Comparison of ENCODE assay signal across 35 mouse cellular contexts in the genomic region with DNA sequence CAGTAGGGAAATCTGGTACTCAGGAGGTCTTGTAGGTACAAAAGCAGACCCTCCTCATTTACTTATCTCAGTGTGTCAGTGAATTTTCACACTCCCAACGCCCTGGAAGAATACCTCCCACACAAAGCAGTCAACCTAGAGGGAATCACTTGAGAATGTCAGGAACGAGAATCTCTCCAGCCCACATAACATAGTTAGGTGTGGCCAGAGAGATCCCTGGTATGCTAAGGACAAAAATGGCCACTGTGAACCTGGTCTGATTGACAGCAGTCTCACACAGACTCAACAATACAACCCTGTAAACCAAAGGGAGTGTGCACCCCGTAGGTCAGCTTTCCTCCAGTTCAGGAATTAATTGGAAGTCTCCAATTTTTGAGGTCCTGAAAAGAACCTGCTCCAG. TPM values are rescaled to one million over a fixed set of nuclear protein-coding genes. Genes with fewer than 3 reads are reported as not detected.
"Had no signal": no experiment of that assay in that cellular context is flagged by ENCODE, and none has a peak within 500 bp of the region (broad histone marks: within the 10 kb centered on the region; RNA-seq: fewer than 3 reads in every experiment).

No protein-coding gene starts in this region.

- H3K36me3 ChIP-seq: heart, embryonic 10.5 days; heart, embryonic 13.5 days; heart, embryonic 15.5 days; hindbrain, embryonic 10.5 days; hindbrain, embryonic 12.5 days; hindbrain, embryonic 13.5 days; hindbrain, embryonic 15.5 days; intestine, embryonic 15.5 days; kidney, embryonic 15.5 days had no signal

- ATAC-seq: hindbrain, embryonic 16.5 days; hindbrain, postnatal 0 days; inflammation-experienced regulatory T-cells, adult 6 months; intestine, embryonic 15.5 days; intestine, embryonic 16.5 days; intestine, postnatal 0 days had no signal

- H3K27me3 ChIP-seq: heart, embryonic 13.5 days; heart, embryonic 15.5 days; hindbrain, embryonic 12.5 days; hindbrain, embryonic 13.5 days; hindbrain, embryonic 15.5 days; intestine, embryonic 15.5 days; kidney, embryonic 15.5 days had no signal

- H3K4me1 ChIP-seq: heart, embryonic 15.5 days; hindbrain, embryonic 10.5 days; hindbrain, embryonic 12.5 days; hindbrain, embryonic 13.5 days; hindbrain, embryonic 15.5 days; intestine, embryonic 15.5 days; kidney, embryonic 15.5 days had no signal

- H3K9me3 ChIP-seq: heart, embryonic 10.5 days; heart, embryonic 13.5 days; heart, embryonic 15.5 days; hindbrain, embryonic 10.5 days; hindbrain, embryonic 12.5 days; hindbrain, embryonic 13.5 days; hindbrain, embryonic 15.5 days; intestine, embryonic 15.5 days; kidney, embryonic 15.5 days had no signal

- H3K27ac ChIP-seq: heart, embryonic 10.5 days; heart, embryonic 13.5 days; heart, embryonic 15.5 days; hindbrain, embryonic 10.5 days; hindbrain, embryonic 12.5 days; hindbrain, embryonic 13.5 days; hindbrain, embryonic 14.5 days; hindbrain, embryonic 15.5 days; hindbrain, postnatal 0 days; intestine, embryonic 15.5 days; kidney, embryonic 15.5 days; kidney, postnatal 0 days; layer of hippocampus, adult 2 months; left cerebral cortex, adult 2 months had no signal

- H3K9ac ChIP-seq: heart, embryonic 13.5 days; heart, embryonic 15.5 days; hindbrain, embryonic 12.5 days; hindbrain, embryonic 13.5 days; hindbrain, embryonic 14.5 days; hindbrain, embryonic 15.5 days; intestine, embryonic 15.5 days; kidney, embryonic 15.5 days had no signal

- H3K4me3 ChIP-seq: heart, embryonic 10.5 days; heart, embryonic 13.5 days; heart, embryonic 15.5 days; hindbrain, embryonic 10.5 days; hindbrain, embryonic 12.5 days; hindbrain, embryonic 13.5 days; hindbrain, embryonic 15.5 days; intestine, embryonic 15.5 days; kidney, embryonic 15.5 days; layer of hippocampus, adult 2 months; left cerebral cortex, adult 2 months had no signal

- H3K4me2 ChIP-seq: heart, embryonic 11.5 days; heart, embryonic 13.5 days; heart, embryonic 15.5 days; hindbrain, embryonic 12.5 days; hindbrain, embryonic 13.5 days; hindbrain, embryonic 14.5 days; hindbrain, embryonic 15.5 days; intestine, embryonic 15.5 days; kidney, embryonic 15.5 days had no signal

- DNase-seq: heart, postnatal 10 days; heart, postnatal 14 days; heart, postnatal 36 days; heart, postnatal 4 days; kidney, adult 11 months; kidney, adult 18-20 months; kidney, adult 2 months; kidney, adult 8-10 months; kidney, adult 9 months; kidney, postnatal 10 days; kidney, postnatal 14 days; kidney, postnatal 25 days; kidney, postnatal 36 days; kidney, postnatal 4 days; layer of hippocampus, adult 9-11 months; layer of hippocampus, postnatal 36 days had no signal

RNA-seq across cellular contexts. Expression of gene Ppp1r9a, which starts 18.4 kb away (rescaled TPM):
- polyA plus RNA-seq: inflammation-experienced regulatory T-cells, adult 6 months had no signal
